Mouse (Mus musculus) midbrain, embryonic 14.5 days (tissue): ENCODE measurements around the gene Olfr1254. TPM values are rescaled to one million over a fixed set of nuclear protein-coding genes. Genes with fewer than 3 reads are reported as not detected.
A peak's percentile ranks its signal among the peaks of the same experiment; 100 is the strongest.

Source experiments
- ATAC-seq: fragments of 200-750 bp; cut with Nextera tagmentation; 2 replicates; pipeline ENCODE4 v1.8.0; 2017; ENCODE audit warnings: moderate number of reproducible peaks, moderate library complexity; ENCODE audit not compliant: low FRiP score, low TSS enrichment
- DNase-seq: peaks from one replicate; pipeline ENCODE4 v3.0.0-alpha.2; 2015
- H3K27ac ChIP-seq: fragments of 300-500 bp; sonication (generic); replicated peaks from 2 replicates; pipeline ENCODE4 v1.5.1; 2014; ENCODE audit warnings: mild to moderate bottlenecking, low read depth, low read length, moderate library complexity
- H3K27me3 ChIP-seq: fragments of 300-500 bp; sonication (generic); 2 replicates; pipeline ENCODE4 v1.6.1; 2014; ENCODE audit warnings: low read length, control low read depth, mixed read lengths; ENCODE audit not compliant: control insufficient read depth, insufficient read depth
- H3K36me3 ChIP-seq: fragments of 300-500 bp; sonication (generic); 2 replicates; pipeline ENCODE4 v1.6.1; 2014; ENCODE audit warnings: low read length, control low read depth; ENCODE audit not compliant: control insufficient read depth, insufficient read depth
- H3K4me1 ChIP-seq: fragments of 300-500 bp; sonication (generic); 2 replicates; pipeline ENCODE4 v1.6.1; 2014; ENCODE audit warnings: mild to moderate bottlenecking, antibody characterized with exemption, low read length, control low read depth; ENCODE audit not compliant: control insufficient read depth, insufficient read depth
- H3K4me2 ChIP-seq: fragments of 300-500 bp; sonication (generic); 2 replicates; pipeline ENCODE4 v1.6.1; 2014; ENCODE audit warnings: mild to moderate bottlenecking, low read length, moderate library complexity
- H3K4me3 ChIP-seq: fragments of 300-500 bp; sonication (generic); replicated peaks from 2 replicates; pipeline ENCODE4 v1.5.1; 2014; ENCODE audit warnings: low read depth, low read length
- H3K9ac ChIP-seq: fragments of 300-500 bp; sonication (generic); replicated peaks from 2 replicates; pipeline ENCODE4 v1.6.1; 2014; ENCODE audit warnings: mild to moderate bottlenecking, low read length, moderate library complexity
- H3K9me3 ChIP-seq: fragments of 300-500 bp; sonication (generic); 2 replicates; pipeline ENCODE4 v1.6.1; 2016; ENCODE audit warnings: low read length, control low read depth, mixed read lengths; ENCODE audit not compliant: control insufficient read depth
- WGBS: fragments of 180-500 bp; shearing (Covaris S2); extraction: QIAGEN DNeasy Blood & Tissue Kit; methylation state at CpG from one replicate; pipeline ENCODE4 v1.1.7; 2014; 5-methylcytosine and 5-hydroxymethylcytosine counted together
- polyA plus RNA-seq: library from polyadenylated mRNA; unstranded; fragments of >200 nt; fragmentation: Nextera tagmentation; extraction: Ambion mirVana; gene quantifications from 2 replicates; pipeline ENCODE4 v1.2.1, GENCODE M21; 2014

Gene Olfr1254
- polyA plus RNA-seq = not detected in 2 replicates

- no peak for ATAC-seq
- H3K9ac ChIP-seq = no peak within 1 kb of the TSS
- H3K4me1 ChIP-seq = no peaks in the 10 kb centered on the region
- no peak within 1 kb of the TSS for H3K4me2 ChIP-seq
- no peaks in the 10 kb centered on the region for H3K9me3 ChIP-seq
- no peak within 1 kb of the TSS for H3K27ac ChIP-seq
- DNase-seq = no peak
- no peaks in the 10 kb centered on the region for H3K27me3 ChIP-seq
- H3K36me3 ChIP-seq = no peaks in the 10 kb centered on the region
- no peak within 1 kb of the TSS for H3K4me3 ChIP-seq
Observed at GRCm38 (mm10) chr2:89793519-89793918, at the start of gene Olfr1254. Gene Olfr1254 (minus strand): TSS chr2:89793619.

GRCm38 (mm10) chr2:89841455-89841854, 48.0 kb upstream of the Olfr1254 start, which contains the start of gene Olfr1256:
Gene Olfr1256 (minus strand): TSS chr2:89841555.
- no peaks in the 10 kb centered on the region for H3K4me1 ChIP-seq
- H3K27ac ChIP-seq = no peak within 1 kb of the TSS
- DNase-seq (no peak), ATAC-seq (no peak)
- H3K36me3 ChIP-seq = no peaks in the 10 kb centered on the region
- no peaks in the 10 kb centered on the region for H3K9me3 ChIP-seq
- no peaks in the 10 kb centered on the region for H3K27me3 ChIP-seq
- no peak within 1 kb of the TSS for H3K4me3 ChIP-seq
- H3K4me2 ChIP-seq = no peak within 1 kb of the TSS
- no peak within 1 kb of the TSS for H3K9ac ChIP-seq
- WGBS = 46% methylated on average over 2 of the region's 2 CpGs

DNA sequence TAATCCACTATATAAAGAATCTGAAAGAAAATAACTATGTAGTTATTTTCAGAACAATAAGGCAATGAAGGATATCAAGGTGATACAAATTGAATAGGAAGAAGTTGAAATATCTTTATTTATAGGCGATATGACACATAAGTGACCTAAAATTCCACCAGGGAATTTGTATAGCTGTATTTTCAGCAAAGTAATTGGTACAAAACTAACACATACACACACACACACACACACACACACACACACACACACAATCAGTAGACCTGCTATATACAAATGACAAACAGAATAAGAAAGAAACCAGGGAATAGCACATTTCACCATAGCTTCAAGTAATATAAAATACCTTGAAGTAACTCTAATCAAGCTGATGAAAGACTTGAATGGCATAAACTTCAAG, 26.8 kb upstream of the Olfr1254 start:
- Histone ChIP-seq H3K4me3 (no peak overlapping the region), H3K4me1 (no peaks in the 10 kb centered on the region), H3K9ac (no peak overlapping the region), H3K36me3 (no peaks in the 10 kb centered on the region), H3K27me3 (no peaks in the 10 kb centered on the region), H3K27ac (no peak overlapping the region), H3K4me2 (no peak overlapping the region), H3K9me3 (no peaks in the 10 kb centered on the region)
- DNase-seq = no peak
- WGBS = 85% methylated on average over 1 of the region's 1 CpGs
- ATAC-seq = no peak

DNA sequence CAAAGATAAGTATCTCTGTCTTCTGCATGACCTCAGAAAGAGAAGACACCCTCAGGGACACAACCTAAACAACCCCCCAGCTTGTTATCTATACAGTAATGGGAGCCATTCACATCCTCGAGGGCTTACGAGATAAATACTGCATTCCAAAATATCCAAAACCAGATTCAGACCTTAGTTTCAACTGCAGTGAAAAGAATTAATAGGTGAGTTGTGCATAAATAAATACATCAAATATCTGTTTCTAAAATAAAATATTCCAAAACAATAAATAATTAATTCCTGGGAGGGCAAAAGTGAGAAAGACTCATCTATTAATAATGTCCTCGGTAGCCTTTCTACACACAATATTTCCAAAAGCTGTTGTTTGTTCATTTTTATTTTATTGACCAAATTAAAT, 18.3 kb upstream of the Olfr1254 start, which contains the start of gene Olfr1255:
Olfr1255 (plus strand) TSS at position 301 of the 400 bp plus-strand sequence.
- H3K4me2 ChIP-seq = no peak within 1 kb of the TSS
- H3K27ac ChIP-seq = no peak within 1 kb of the TSS
- ATAC-seq = no peak
- H3K4me1 ChIP-seq = no peaks in the 10 kb centered on the region
- no peak within 1 kb of the TSS for H3K4me3 ChIP-seq
- H3K9me3 ChIP-seq = no peaks in the 10 kb centered on the region
- WGBS = 87% methylated on average over 3 of the region's 3 CpGs
- no peak within 1 kb of the TSS for H3K9ac ChIP-seq
- no peaks in the 10 kb centered on the region for H3K36me3 ChIP-seq
- DNase-seq = peak; percentile 1
- H3K27me3 ChIP-seq = no peaks in the 10 kb centered on the region

DNA sequence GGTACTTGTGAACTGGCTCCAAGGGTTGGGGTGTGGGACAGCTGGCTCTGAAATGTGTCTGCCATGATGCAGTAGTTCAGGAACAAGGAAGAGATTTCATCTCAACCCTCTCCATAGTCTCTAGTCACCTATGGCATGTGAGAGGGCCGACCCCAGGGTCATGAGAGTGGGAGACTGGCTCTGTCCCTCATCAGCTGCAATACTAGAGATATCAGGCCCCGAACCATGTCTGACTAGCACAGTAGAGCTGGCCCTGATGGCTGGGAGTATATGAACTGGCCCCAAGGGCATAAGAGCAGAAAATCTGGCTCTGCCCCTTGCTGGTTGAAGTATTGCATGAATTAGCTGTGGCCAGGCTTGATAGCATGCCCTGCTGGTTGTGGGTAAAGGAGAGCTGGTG, 17.3 kb upstream of the Olfr1254 start:
- H3K27ac ChIP-seq = no peak overlapping the region
- no peak overlapping the region for H3K4me3 ChIP-seq
- no peak for ATAC-seq
- H3K4me1 ChIP-seq = no peaks in the 10 kb centered on the region
- H3K4me2 ChIP-seq = no peak overlapping the region
- H3K36me3 ChIP-seq = no peaks in the 10 kb centered on the region
- 87% methylated on average over 2 of the region's 2 CpGs for WGBS
- no peak overlapping the region for H3K9ac ChIP-seq
- no peak for DNase-seq
- no peaks in the 10 kb centered on the region for H3K27me3 ChIP-seq
- no peaks in the 10 kb centered on the region for H3K9me3 ChIP-seq

DNA sequence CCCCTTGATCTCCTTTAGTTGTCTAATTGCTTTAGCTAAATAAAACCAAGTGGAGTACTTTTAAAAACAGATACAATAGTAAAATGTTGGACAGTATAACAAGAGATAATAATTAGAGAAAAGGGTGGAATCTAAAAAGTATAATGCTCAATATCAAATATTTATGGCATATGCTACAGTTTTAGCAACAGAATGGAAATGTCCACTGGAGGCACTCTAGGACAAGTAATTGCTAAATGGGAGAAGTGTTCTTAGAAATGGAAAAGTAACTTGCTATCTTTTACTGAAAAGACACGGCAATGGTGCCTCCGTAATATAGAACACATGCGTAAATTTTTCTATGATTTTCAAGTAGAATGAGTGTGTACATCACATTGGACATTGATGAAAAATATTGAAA, 6.2 kb upstream of the Olfr1254 start:
- WGBS = 97% methylated on average over 3 of the region's 3 CpGs
- ATAC-seq = no peak
- Histone ChIP-seq H3K27ac (no peak overlapping the region), H3K4me3 (no peak overlapping the region), H3K36me3 (no peaks in the 10 kb centered on the region), H3K4me2 (no peak overlapping the region), H3K27me3 (no peaks in the 10 kb centered on the region), H3K9ac (no peak overlapping the region), H3K9me3 (no peaks in the 10 kb centered on the region), H3K4me1 (no peaks in the 10 kb centered on the region)
- peak; percentile 1 for DNase-seq

- DNase-seq = no peak
- no peak within 1 kb of the TSS for H3K4me3 ChIP-seq
- no peaks in the 10 kb centered on the region for H3K9me3 ChIP-seq
- WGBS = 92% methylated on average over 1 of the region's 1 CpGs
- no peak within 1 kb of the TSS for H3K27ac ChIP-seq
- no peak within 1 kb of the TSS for H3K4me2 ChIP-seq
- no peaks in the 10 kb centered on the region for H3K36me3 ChIP-seq
- no peaks in the 10 kb centered on the region for H3K4me1 ChIP-seq
- no peaks in the 10 kb centered on the region for H3K27me3 ChIP-seq
- H3K9ac ChIP-seq = no peak within 1 kb of the TSS
- ATAC-seq = no peak
Observed at GRCm38 (mm10) chr2:89756990-89757389, 36.4 kb downstream of the Olfr1254 start, which contains the start of gene Olfr1253. Gene Olfr1253 (minus strand): TSS chr2:89757090.

Other genes with a start within 250 kb of the Olfr1254 start
- gene Olfr1245, start 215.2 kb downstream of the Olfr1254 start, polyA plus RNA-seq = not detected in 2 replicates
- gene Olfr1246, start 200.5 kb downstream of the Olfr1254 start, polyA plus RNA-seq = not detected in 2 replicates
- not detected in 2 replicates for gene Olfr1247, start 179.5 kb downstream of the Olfr1254 start, polyA plus RNA-seq
- gene Olfr1248, start 175.4 kb downstream of the Olfr1254 start, polyA plus RNA-seq = not detected in 2 replicates
- not detected in 2 replicates for gene Olfr1249, start 158.6 kb downstream of the Olfr1254 start, polyA plus RNA-seq
- not detected in 2 replicates for gene Olfr1250, start 132.2 kb downstream of the Olfr1254 start, polyA plus RNA-seq
- gene Olfr1251, start 121.7 kb downstream of the Olfr1254 start, polyA plus RNA-seq = not detected in 2 replicates
- not detected in 2 replicates for gene Olfr1252, start 68.6 kb downstream of the Olfr1254 start, polyA plus RNA-seq
- not detected in 2 replicates for gene Olfr1253, start 36.5 kb downstream of the Olfr1254 start, polyA plus RNA-seq
- gene Olfr1255, start 18.4 kb upstream of the Olfr1254 start, polyA plus RNA-seq = not detected in 2 replicates
- 0.08 TPM in 1 of 2 replicates, not detected in the other for gene Olfr1256, start 47.9 kb upstream of the Olfr1254 start, polyA plus RNA-seq
- not detected in 2 replicates for gene Olfr48, start 54.6 kb upstream of the Olfr1254 start, polyA plus RNA-seq
- not detected in 2 replicates for gene Olfr1257, start 84.8 kb upstream of the Olfr1254 start, polyA plus RNA-seq
- gene Olfr1258, start 133.7 kb upstream of the Olfr1254 start, polyA plus RNA-seq = not detected in 2 replicates
- not detected in 2 replicates for gene Olfr1259, start 155.0 kb upstream of the Olfr1254 start, polyA plus RNA-seq
- gene Olfr1260, start 180.7 kb upstream of the Olfr1254 start, polyA plus RNA-seq = not detected in 2 replicates
- gene Olfr1261, start 197.6 kb upstream of the Olfr1254 start, polyA plus RNA-seq = not detected in 2 replicates
- gene Olfr1262, start 206.5 kb upstream of the Olfr1254 start, polyA plus RNA-seq = not detected in 2 replicates
- not detected in 2 replicates for gene Olfr1263, start 218.5 kb upstream of the Olfr1254 start, polyA plus RNA-seq
- not detected in 2 replicates for gene Olfr1264, start 232.0 kb upstream of the Olfr1254 start, polyA plus RNA-seq
- gene Olfr1265, start 241.7 kb upstream of the Olfr1254 start, polyA plus RNA-seq = not detected in 2 replicates